Mouse (Mus musculus) cerebellum, adult 11-12 months (tissue): ENCODE measurements around the gene Nab2.

ENCODE experiments used
- DNase-seq: peaks from one replicate; pipeline ENCODE4 v3.0.0; 2022

The Nab2 gene

GRCm38 (mm10) chr10:127642772-127643552 lies 25.4 kb downstream of the Nab2 start, which contains the start of gene Stat6:
Gene Stat6 (plus strand): TSS chr10:127642986.
- peak; percentile 46 for DNase-seq

- DNase-seq, result peak; percentile 80
Measured at GRCm38 (mm10) chr10:127641861-127642771, 26.3 kb downstream of the Nab2 start.

GRCm38 (mm10) chr10:127640421-127640820 lies 27.9 kb downstream of the Nab2 start:
- DNase-seq, result no peak

- no peak for DNase-seq
Measured at GRCm38 (mm10) chr10:127632668-127633271, 35.6 kb downstream of the Nab2 start.

GRCm38 (mm10) chr10:127631261-127632214 lies 36.8 kb downstream of the Nab2 start:
- no peak for DNase-seq

GRCm38 (mm10) chr10:127626433-127626832 lies 41.9 kb downstream of the Nab2 start:
- no peak for DNase-seq

GRCm38 (mm10) chr10:127623439-127624216 lies 44.7 kb downstream of the Nab2 start:
- DNase-seq, result no peak

- DNase-seq, result no peak
Measured at GRCm38 (mm10) chr10:127622661-127623060, 45.7 kb downstream of the Nab2 start.

GRCm38 (mm10) chr10:127622057-127622392 lies 46.3 kb downstream of the Nab2 start:
- DNase-seq, result no peak

- peak; percentile 95 for DNase-seq
Measured at GRCm38 (mm10) chr10:127621191-127622056, 46.9 kb downstream of the Nab2 start.

GRCm38 (mm10) chr10:127620406-127621190 lies 47.8 kb downstream of the Nab2 start, which contains the start of gene Lrp1:
Gene Lrp1 (minus strand): TSS chr10:127621148.
- peak; percentile 83 for DNase-seq

- peak; percentile 75 for DNase-seq
Measured at GRCm38 (mm10) chr10:127619941-127620405, 48.4 kb downstream of the Nab2 start.

- DNase-seq, result peak; percentile 55
Measured at GRCm38 (mm10) chr10:127619119-127619721, 49.1 kb downstream of the Nab2 start.

GRCm38 (mm10) chr10:127618173-127618572 lies 50.2 kb downstream of the Nab2 start:
- no peak for DNase-seq

GRCm38 (mm10) chr10:127617294-127617693 lies 51.1 kb downstream of the Nab2 start:
- peak; percentile 80 for DNase-seq

- DNase-seq, result no peak
Measured at GRCm38 (mm10) chr10:127616261-127616679, 52.1 kb downstream of the Nab2 start.

GRCm38 (mm10) chr10:127615591-127615990 lies 52.8 kb downstream of the Nab2 start:
- no peak for DNase-seq

GRCm38 (mm10) chr10:127615034-127615374 lies 53.4 kb downstream of the Nab2 start:
- DNase-seq, result no peak
